7 mouse cellular contexts compared by ENCODE assay signal in genomic region chr15:103034043-103034806, GRCm38 (mm10). TPM values are rescaled to one million over a fixed set of nuclear protein-coding genes. Genes with fewer than 3 reads are reported as not detected.
DNase-seq lines count a peak whose midpoint lies in the region; ATAC-seq lines count a peak whose summit lies in the region.

No protein-coding gene starts in this region.

- H3K4me3 ChIP-seq in megakaryocyte, embryonic 14.5 days (replicated peaks) = peak overlapping the region; percentile 82
- H3K4me3 ChIP-seq in embryonic facial prominence, embryonic 10.5 days = peak overlapping the region; percentile 25
- peak overlapping the region; percentile 60 for H3K4me3 ChIP-seq in stomach, embryonic 16.5 days (replicated peaks; ENCODE audit: low read length)

- H3K4me1 ChIP-seq in megakaryocyte, embryonic 14.5 days = peaks cover 12% of the 10 kb centered on the region
- H3K4me1 ChIP-seq in embryonic facial prominence, embryonic 10.5 days = peaks cover 5% of the 10 kb centered on the region; the same call in 1 of the 2 replicates
- H3K4me1 ChIP-seq in stomach, embryonic 16.5 days (ENCODE audit: control insufficient read depth, insufficient read depth, low read length) = peaks cover 18% of the 10 kb centered on the region; the same call in 1 of the 2 replicates

- no peaks in the 10 kb centered on the region for H3K36me3 ChIP-seq in megakaryocyte, embryonic 14.5 days (replicated peaks; ENCODE audit: low read length)
- no peaks in the 10 kb centered on the region for H3K36me3 ChIP-seq in embryonic facial prominence, embryonic 10.5 days (replicated peaks)
- no peaks in the 10 kb centered on the region for H3K36me3 ChIP-seq in stomach, embryonic 16.5 days (ENCODE audit: control insufficient read depth, insufficient read depth, low read length)

- WGBS in embryonic facial prominence, embryonic 10.5 days = 1% methylated on average over 24 of the region's 24 CpGs
- WGBS in stomach, embryonic 16.5 days = 2% methylated on average over 24 of the region's 24 CpGs

- peaks cover 3% of the 10 kb centered on the region; the same call in 1 of the 2 replicates for H3K9me3 ChIP-seq in megakaryocyte, embryonic 14.5 days
- no peaks in the 10 kb centered on the region for H3K9me3 ChIP-seq in embryonic facial prominence, embryonic 10.5 days
- no peaks in the 10 kb centered on the region for H3K9me3 ChIP-seq in stomach, embryonic 16.5 days (replicated peaks; ENCODE audit: control insufficient read depth, low read length)

- peak overlapping the region; percentile 81 for H3K9ac ChIP-seq in stomach, embryonic 16.5 days (ENCODE audit: low read length)

- peak; percentile 46 for DNase-seq in embryonic facial prominence, embryonic 10.5 days (ENCODE audit: low spot score)
- peak; percentile 63 to 76 for DNase-seq in kidney, postnatal 4 days
- DNase-seq in layer of hippocampus, adult 9-11 months = no peak

- H3K27ac ChIP-seq in embryonic facial prominence, embryonic 10.5 days (replicated peaks) = no peak overlapping the region
- peak overlapping the region; percentile 77 for H3K27ac ChIP-seq in stomach, embryonic 16.5 days (ENCODE audit: low read length)

- H3K27me3 ChIP-seq in megakaryocyte, embryonic 14.5 days (replicated peaks) = peaks cover 93% of the 10 kb centered on the region
- peaks cover 100% of the 10 kb centered on the region for H3K27me3 ChIP-seq in embryonic facial prominence, embryonic 10.5 days (replicated peaks; ENCODE audit: low read depth, poor library complexity, severe bottlenecking)
- H3K27me3 ChIP-seq in stomach, embryonic 16.5 days (ENCODE audit: control insufficient read depth, insufficient read depth, low read length) = peaks cover 8% of the 10 kb centered on the region

- no peak for ATAC-seq in megakaryocyte, adult 5-6 weeks (ENCODE audit: poor library complexity, severe bottlenecking)
- peak; percentile 80 for ATAC-seq in stomach, embryonic 16.5 days (ENCODE audit: insufficient read depth, low FRiP score)
- ATAC-seq in frontal cortex, adult (ENCODE audit: low TSS enrichment) = no peak

- peak overlapping the region; percentile 60 for H3K4me2 ChIP-seq in stomach, embryonic 16.5 days (ENCODE audit: low read depth, low read length)

RNA-seq across cellular contexts. Expression of gene Hoxc4, which starts 15.5 kb away (rescaled TPM):
- polyA plus RNA-seq in megakaryocyte, embryonic 14.5 days (2012; ENCODE audit: insufficient read depth, low replicate concordance) = not detected in 2 replicates
- not detected in 2 replicates for total RNA-seq in megakaryocyte, adult 5-6 weeks (2015)
- total RNA-seq in megakaryocyte, adult 5-6 weeks (2017) = not detected in 2 replicates
- polyA plus RNA-seq in embryonic facial prominence, embryonic 10.5 days (2016; fragmentation: Nextera tagmentation; extraction: Ambion mirVana) = 0.11 and 0.16 TPM in 2 replicates
- polyA plus RNA-seq in stomach, embryonic 16.5 days (2015; fragmentation: Nextera tagmentation; extraction: Ambion mirVana) = 19.0 and 20.0 TPM in 2 replicates

RNA-seq across cellular contexts. Expression of gene Hoxc6, which starts 36.2 kb away (rescaled TPM):
- not detected in 2 replicates for polyA plus RNA-seq in megakaryocyte, embryonic 14.5 days (2012; ENCODE audit: insufficient read depth, low replicate concordance)
- total RNA-seq in megakaryocyte, adult 5-6 weeks (2015) = not detected in 2 replicates
- total RNA-seq in megakaryocyte, adult 5-6 weeks (2017) = not detected in 2 replicates
- not detected in 2 replicates for polyA plus RNA-seq in embryonic facial prominence, embryonic 10.5 days (2016; fragmentation: Nextera tagmentation; extraction: Ambion mirVana)
- 3.3 and 3.8 TPM in 2 replicates for polyA plus RNA-seq in stomach, embryonic 16.5 days (2015; fragmentation: Nextera tagmentation; extraction: Ambion mirVana)

RNA-seq across cellular contexts. Expression of gene Hoxc8, which starts 43.8 kb away (rescaled TPM):
- polyA plus RNA-seq in megakaryocyte, embryonic 14.5 days (2012; ENCODE audit: insufficient read depth, low replicate concordance) = 0.04 TPM in 1 of 2 replicates, not detected in the other
- not detected in 2 replicates for total RNA-seq in megakaryocyte, adult 5-6 weeks (2015)
- total RNA-seq in megakaryocyte, adult 5-6 weeks (2017) = not detected in 2 replicates
- polyA plus RNA-seq in embryonic facial prominence, embryonic 10.5 days (2016; fragmentation: Nextera tagmentation; extraction: Ambion mirVana) = not detected in 2 replicates
- polyA plus RNA-seq in stomach, embryonic 16.5 days (2015; fragmentation: Nextera tagmentation; extraction: Ambion mirVana) = 2.0 and 2.5 TPM in 2 replicates

RNA-seq across cellular contexts. Expression of gene Hoxc9, which starts 58.0 kb away (rescaled TPM):
- not detected in 2 replicates for polyA plus RNA-seq in megakaryocyte, embryonic 14.5 days (2012; ENCODE audit: insufficient read depth, low replicate concordance)
- not detected in 2 replicates for total RNA-seq in megakaryocyte, adult 5-6 weeks (2015)
- not detected in 2 replicates for total RNA-seq in megakaryocyte, adult 5-6 weeks (2017)
- not detected in 2 replicates for polyA plus RNA-seq in embryonic facial prominence, embryonic 10.5 days (2016; fragmentation: Nextera tagmentation; extraction: Ambion mirVana)
- not detected in 2 replicates for polyA plus RNA-seq in stomach, embryonic 16.5 days (2015; fragmentation: Nextera tagmentation; extraction: Ambion mirVana)

Comparison
In these comparisons a context has a peak if more than half of its experiments do, and no peak if none do; other contexts are left out.
1. H3K4me3 ChIP-seq: peak in every context shown above with its lines; median percentile 82 in megakaryocyte, embryonic 14.5 days; 60 in stomach, embryonic 16.5 days; 25 in embryonic facial prominence, embryonic 10.5 days.
2. RNA of gene Hoxc4, which starts 15.5 kb away (polyA plus RNA-seq): 19.0 to 20.0 TPM in stomach, embryonic 16.5 days; 0.11 to 0.16 TPM in embryonic facial prominence, embryonic 10.5 days and not detected in megakaryocyte, embryonic 14.5 days; every median in the first group is over 10 times any median in the second.